Mouse (Mus musculus) liver (tissue): ENCODE results near the gene Gm609.
A peak's percentile ranks its signal among the peaks of the same experiment; 100 is the strongest.
"Not testable (repeated sequence)": the region's sequence is repeated elsewhere in the genome, so short reads cannot be mapped to it uniquely, and the experiment has no call there.

Experiments used
- DNase-seq: peaks from one replicate; pipeline ENCODE4 v3.0.0-alpha.2; 2020; ENCODE audit warnings: mixed read lengths

Gm609 gene

DNA sequence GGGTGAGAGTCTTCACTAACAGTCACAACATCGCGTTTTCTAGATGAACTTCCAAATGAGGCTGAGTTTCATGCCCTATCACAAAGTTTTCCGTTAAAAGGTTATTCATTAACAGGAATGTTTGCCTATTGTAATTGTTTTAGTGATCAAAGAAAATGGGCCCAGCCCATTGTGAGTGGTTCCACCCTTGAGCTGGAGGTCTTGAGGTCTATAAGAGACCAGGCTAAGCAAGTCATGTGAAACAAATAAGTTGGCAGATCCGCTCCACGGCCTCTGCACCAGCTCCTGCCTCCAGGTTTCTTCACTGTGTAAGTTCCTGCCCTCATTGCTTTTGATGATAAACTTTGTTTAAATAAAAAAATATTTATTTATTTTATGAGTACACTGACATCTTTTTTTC is at the start of gene Gm609:
TSS of gene Gm609 (minus strand) at position 43 of the 400 bp plus-strand sequence.
- no peak for DNase-seq

DNA sequence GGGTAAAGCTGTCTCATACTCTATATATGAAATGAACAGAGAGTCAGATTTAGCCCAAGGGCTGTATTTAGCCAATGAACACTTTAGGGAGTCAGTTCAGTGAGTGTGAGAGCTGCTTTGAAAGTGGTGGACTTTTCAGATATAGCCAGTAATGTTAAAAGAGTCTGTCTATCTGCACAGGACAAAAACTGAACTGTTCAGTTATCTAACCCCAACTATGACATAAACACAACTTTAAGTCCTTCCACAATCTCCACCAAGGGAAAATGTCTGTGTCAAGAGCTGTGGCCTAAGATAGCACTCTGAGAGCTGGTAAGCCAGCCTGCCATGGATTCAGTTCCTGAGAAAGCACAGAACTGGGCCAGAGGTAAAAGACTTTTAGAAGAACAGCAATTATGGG is 49.3 kb upstream of the Gm609 start:
- DNase-seq: no peak

DNA sequence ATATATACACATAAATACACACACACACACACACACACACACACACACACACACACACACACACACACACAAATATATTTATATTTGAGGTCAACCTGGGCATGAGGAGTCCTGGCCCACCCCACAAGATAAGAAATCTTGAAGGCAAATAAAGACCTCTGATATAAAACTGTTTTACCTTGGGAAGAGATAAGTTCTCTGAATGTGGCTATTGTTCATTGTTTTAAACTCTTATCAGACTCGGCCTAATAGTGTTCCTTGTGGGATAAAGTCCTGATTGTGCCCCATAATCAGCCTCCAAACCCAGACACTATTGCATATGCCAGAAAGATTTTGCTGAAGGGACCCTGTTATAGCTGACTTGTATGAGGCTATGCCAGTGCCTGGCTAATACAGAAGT is 45.6 kb upstream of the Gm609 start:
- not testable (repeated sequence) for DNase-seq

DNA sequence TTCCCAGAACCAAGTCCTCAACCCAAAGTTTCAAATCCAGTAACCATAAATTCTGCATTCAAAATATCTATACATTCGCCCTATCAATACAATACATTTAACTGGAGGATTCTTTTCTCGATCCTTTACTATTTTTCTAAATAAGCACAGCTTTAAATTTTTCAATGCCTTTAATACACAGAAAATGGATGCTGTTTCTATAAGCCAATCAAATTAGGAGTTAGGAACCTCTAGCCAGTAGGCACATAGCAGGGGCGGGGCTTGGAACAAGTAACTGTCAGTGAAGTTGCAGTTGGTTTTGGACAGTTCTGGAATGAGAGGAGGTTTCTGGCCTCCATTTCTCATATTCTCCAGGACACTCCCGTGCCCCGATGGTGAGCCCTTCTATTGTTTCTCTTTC is 42.2 kb upstream of the Gm609 start, which contains the start of gene Slc9c1:
TSS of gene Slc9c1 (plus strand) at position 301 of the 400 bp plus-strand sequence.
- no peak for DNase-seq

DNA sequence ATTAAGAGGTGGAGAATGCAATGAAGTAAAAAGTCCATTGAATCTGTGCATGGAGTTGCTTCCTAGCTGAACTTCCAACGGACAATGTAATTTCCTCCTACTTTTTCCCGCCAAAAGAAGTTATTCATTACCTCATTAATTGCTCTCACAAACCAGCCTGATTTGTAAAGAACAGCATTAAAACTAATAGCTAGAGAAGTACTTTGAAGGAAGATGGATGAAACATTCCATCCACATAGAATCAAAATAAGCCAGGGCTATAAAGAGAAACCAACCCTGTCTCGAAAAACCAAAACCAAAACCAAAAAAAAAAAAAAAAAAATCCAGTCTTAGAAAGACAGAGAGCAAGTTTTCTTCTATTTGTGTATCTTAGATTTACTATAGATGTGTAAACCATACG is 39.2 kb upstream of the Gm609 start, which contains the start of gene Gm17783:
TSS of gene Gm17783 (minus strand) at position 101 of the 400 bp plus-strand sequence.
- no peak for DNase-seq

DNA sequence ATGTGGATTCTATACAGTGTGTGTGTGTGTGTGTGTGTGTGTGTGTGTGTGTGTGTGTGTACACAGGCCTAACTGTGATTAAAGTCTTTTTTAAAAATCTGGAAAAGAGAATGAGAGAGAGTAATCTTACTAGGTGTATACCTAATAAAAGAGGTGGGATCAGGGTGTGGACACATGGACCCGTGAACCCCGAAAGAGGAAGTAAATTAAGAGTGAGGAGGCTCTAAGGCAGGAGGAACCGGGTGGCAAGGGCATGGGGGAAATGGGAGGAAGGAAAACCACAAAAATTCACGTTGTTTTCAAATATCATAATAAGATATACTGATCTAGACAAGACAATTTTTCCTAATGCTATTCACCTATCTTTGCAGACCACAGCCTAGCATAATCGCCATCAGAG is 32.8 kb upstream of the Gm609 start:
- no peak for DNase-seq

DNA sequence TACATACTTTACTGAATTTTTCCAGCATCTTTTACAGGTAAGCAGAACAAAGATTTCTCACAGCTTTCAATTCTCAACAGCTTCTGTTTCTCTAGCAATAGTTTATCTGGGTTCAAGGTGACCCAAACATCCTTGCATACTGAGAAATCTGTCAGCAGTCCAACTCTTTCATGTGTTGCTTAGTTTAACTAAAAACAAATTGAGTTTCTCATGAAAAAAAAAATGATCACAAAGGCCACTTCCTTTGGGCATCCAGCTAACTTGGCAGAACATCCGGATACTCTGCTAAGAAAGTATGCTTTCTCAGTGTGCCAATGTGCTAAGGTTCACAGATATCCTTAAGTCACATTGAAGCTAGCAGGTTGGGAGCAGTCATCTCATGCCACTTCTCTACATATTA is 2.6 kb upstream of the Gm609 start:
- no peak for DNase-seq

DNA sequence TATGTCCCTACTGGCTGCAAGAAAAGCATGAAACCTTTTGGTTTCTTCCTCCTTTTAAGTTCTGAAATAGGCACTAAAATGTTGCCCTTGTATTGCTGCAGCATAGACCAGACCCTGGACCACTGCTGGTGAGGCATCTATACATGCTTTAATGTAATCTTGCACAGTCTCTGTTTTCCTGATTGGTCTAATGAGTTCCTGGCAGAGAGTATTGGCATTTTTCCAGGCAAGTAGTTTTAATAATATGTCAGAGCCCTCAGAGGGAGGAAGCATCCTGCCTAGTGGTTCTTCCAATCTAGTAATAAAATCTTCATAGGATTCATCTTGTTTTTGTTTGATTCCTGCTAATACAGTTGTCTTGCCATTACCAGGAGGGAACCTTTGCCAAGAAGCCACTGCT is 15.8 kb downstream of the Gm609 start:
- no peak for DNase-seq

DNA sequence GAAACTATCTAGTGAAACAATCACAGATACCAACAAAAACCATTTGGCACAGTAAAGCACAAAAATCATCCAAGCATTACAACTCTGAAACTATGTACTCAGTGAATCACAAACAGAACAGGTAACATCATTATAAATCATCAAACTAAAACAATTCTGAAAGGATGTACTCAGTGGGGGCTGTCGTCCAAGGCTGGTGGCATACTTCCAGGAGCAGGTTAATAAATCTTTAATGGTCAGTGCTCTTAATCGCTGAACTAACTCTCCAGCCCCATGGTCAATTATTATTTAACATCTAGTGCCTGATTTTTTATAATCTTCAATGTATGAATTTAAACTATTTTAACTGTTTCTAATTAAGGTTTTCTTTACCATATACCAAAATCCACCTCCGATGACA is 20.9 kb downstream of the Gm609 start:
- not testable (repeated sequence) for DNase-seq

DNA sequence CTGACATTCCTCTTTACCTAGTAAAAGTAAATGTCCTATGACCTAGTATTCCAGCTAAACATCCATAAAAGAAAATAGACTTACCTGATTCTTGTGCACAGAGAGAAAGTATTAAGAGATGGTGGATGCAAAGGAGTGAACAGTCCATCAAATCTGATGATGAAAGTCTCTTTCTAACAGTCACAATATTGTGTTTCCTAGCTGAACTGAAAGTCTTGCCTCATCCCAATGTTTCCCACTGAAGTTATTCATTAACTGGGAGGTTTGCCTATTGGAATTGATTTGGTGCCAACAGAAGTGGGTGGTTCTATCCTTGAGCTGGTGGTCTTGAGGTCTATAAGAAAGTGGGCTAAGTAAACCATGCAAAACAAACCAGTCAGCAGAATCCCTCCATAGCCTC is 38.0 kb downstream of the Gm609 start:
- DNase-seq: no peak

DNA sequence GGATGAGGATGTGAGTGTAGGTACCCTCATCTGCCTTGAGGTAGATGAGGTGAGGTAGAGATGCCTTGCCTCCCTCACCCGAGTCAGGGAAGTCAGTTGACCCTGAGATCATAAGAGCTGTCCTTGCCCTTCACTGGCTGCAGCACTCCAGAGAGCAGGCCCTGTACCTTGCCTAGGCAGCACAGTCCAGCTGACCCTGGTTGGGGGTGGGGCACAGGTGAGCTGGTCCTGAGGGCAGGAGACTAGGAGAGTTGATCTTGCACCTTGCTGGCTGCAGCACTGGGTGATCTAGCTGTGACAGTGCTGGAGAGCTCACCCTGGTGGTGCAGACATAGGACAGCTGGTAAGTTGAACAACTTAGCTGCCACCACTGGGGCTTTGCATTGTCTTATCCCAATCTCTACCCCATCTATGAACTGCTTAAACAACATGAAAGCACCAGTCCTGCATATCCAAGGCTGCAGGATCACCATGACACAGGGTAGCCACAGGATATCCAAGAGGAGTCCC is 55.5 kb downstream of the Gm609 start:
- DNase-seq: no peak

DNA sequence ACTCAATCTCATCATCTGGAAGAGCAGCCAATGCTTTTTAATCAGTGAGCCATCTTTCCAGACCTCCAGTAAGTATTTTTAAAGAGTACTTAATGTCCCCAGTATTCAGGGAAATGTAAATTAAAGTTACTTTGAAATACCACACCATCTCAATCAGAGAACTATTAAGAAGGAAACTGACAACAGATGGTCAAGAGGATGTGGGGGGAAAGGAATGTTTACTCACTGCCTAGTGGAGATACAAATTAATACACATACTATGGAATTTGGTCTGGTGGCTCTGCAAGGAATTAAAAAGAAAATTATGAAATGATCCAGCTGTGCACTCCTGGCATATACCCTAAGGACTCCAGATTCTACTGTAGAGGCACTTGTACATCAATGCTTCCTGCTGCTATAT is 57.2 kb downstream of the Gm609 start:
- no peak for DNase-seq

DNA sequence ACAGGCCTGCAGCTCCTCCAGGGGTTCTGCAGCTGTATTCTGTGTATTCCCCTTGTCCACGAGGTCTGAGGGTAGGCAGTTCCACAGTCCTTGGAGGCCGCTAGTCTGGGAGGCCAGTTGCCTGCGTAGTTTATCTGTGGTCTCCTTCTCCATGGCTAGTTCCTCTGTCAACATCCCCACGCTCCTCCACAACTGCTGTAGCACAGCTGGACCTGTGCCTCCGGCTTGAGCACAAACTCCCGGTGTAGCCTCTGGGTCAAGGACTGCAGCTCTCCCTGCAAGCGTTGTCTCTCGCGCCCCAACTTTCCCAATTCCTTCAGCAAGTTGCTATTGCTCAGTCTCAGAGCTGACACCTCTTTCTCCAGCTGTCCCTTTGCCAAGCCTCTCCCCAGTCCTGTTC is 65.1 kb downstream of the Gm609 start:
- no peak for DNase-seq

DNA sequence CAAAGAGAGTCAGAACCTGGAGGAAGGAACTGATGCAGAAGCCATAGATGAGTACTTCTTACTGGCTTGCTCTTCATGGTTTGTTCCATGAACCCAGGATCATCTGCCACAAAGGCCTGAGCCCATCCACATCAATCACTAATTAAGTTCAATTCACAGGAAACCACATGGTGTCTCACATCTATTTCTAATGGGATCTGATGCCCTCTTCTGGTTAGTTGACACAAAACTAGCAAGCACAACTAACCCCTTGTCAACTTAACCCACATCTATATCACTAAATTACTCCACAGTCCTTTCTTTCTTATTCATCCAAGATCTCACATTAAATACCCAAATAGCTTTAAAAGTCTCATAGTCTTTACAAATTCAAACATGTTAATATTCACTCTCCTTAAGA is 79.3 kb downstream of the Gm609 start:
- no peak for DNase-seq

DNA sequence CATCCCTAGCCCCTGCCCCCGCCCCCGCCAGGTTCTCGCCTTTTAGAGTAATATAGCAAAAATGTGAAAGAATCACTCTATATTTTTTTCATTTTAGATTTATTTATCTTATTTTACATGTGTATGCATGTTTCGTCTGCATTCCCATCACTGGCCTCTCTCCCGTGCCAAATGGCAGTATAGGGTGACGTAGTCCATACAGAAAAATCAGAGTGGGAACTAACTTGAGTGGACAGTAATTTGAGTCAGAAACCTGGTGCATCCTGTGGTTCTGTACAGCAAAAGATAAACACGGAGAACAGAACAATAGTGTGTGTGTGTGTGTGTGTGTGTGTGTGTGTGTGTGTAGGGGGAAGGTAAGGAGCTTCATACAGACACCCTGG is 83.7 kb downstream of the Gm609 start:
- DNase-seq: not testable (repeated sequence)

DNA sequence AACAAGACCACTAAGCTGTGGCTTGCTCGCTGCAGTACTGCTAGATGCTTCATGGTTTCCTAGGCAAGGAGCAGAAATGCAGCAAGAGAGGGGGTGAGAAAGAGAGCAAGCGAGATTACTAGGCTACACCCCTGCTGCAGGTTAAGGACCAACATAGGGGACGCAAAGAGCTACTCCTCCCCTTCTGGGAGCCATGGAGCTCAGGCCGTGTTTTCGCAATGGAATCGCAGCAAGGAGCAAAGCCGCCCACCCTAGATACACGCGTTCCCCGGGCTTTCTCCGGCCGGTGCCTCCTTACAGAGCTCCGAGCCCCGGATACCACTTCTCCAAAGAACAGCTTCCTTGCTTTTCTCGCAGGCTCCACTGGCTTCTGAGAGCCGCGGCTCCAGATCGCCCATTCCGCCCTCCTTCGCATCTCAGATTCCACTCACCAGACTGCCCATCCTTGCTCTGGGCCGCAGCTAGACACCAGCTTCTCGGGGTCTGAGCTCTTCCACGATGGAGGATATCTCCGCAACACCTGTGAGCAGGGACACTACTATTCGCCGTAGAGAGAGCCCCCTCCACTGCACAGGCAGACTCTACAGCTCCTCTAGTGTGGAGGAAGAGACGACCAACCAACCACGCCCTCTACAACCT is 84.2 kb downstream of the Gm609 start, which contains the start of gene Cd200:
TSS of gene Cd200 (minus strand) at position 629 of the 639 bp plus-strand sequence.
- peak; percentile 15 for DNase-seq

DNA sequence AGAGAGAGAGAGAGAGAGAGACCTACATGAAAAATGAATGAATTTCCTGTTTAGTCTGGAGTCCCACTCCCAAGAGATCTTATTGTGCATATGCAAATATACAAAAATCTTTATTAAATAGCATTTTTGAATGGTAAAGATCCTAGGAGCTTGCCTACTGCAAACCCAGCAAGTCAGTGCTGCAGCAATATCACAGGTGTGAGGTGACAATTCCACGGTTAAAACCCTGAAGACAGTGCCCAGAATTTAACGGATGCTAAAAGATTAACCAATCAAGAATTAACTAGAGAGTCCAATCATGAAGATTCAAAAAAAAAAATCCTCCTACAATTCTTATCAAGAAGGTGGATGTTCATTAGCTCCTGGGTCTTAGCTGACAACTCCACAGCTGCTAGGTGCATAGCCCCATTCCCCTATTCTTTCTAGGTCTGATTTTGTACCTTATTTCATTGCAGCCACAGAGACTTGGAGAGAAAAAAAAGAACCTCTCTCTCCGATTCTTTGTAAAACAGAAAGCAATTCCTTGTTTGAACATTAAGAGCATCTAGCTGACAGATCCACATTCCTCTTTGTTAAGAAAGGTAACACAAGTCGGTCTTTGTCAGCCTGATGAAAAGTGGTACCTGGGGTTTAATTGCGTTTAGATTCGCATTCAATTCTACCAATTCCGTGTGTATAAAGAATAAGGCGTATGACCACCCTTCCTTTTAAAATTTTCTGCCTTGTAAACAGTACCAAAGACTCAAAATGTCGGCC is 84.9 kb downstream of the Gm609 start:
- no peak for DNase-seq

DNA sequence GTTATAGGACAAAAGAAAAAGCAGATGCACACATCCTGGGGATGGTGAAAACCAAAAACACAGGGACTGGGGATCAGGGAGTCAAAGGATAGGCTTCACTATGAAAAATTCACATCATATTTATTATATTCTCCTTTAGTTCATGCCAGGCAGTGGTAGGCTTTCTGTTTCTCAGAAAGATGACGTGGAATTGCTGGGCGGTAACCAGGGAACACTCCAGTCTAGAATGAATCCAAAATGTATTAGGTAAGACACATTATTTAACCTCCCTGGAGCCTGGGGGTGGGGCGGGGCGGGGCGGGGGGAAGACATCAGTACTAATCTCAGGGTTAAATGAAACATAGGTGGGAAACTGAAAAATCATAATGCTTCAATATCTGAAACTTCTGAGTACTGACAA is 85.7 kb downstream of the Gm609 start:
- DNase-seq: no peak

DNA sequence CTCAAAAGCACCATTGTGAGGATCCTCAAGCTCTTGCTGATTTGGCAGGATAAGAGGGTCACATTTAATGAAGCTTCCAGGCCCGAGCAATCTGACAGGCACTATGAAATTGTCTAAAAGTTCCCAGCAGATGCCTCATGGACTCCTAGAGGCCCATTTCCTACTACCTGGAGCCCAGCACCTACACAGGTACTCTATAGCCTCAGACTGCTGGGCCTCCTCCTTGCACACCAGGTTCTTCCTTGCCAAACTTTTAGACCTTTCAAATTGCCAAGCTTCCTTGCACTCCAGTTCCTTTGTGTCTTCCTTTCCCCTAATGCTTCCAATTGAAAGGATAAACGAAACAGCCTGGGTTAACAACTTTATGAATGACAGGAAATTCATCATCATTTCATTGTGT is 89.8 kb downstream of the Gm609 start:
- DNase-seq: no peak

DNA sequence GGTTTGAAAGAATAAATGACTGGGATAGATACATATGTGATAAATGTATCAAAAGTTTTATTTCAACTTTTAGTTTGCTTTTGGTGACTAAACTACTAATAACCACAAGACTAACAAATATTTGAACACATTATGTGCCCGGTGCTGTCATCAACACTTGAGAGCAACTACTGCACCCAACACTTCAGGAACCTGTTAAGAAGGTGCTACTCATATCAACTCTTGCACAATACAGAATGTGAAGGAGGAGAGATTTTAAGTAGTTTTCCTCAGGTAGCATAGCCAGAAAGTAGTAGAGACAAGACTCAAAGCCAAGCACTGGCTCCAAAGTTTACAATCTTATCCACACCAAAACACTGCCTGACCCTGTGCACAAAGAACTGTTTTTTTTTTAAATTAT is 90.7 kb downstream of the Gm609 start:
- no peak for DNase-seq

DNA sequence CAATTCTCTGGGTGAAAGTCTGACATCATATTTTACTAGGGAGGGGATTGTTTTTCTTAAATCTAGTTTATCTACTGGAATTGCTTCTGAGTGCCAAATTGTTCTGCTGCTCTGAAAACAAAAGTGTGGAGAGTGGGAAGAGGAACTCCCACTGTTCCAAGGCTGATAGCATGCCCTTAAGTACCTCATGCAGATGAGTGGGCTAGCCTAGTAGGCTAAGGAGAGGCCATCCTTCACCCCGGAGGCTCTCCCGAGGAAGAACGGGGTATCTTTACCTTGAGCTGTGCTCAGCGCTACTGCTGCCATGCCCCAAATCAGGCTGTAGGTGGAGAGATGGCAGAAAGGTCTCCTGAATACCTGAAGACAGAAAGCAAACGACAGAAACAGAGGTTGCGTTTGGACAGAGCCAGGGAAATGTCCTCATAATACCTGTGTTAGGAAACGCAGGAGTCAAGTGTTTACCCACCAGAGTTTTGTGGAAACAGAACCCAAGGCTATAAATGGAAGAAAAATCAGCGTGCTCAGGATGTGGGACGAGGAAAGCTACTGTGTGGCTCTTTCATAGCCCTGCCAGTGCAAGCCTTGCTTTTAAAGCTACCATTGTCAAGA is 92.7 kb downstream of the Gm609 start:
- DNase-seq: no peak

DNA sequence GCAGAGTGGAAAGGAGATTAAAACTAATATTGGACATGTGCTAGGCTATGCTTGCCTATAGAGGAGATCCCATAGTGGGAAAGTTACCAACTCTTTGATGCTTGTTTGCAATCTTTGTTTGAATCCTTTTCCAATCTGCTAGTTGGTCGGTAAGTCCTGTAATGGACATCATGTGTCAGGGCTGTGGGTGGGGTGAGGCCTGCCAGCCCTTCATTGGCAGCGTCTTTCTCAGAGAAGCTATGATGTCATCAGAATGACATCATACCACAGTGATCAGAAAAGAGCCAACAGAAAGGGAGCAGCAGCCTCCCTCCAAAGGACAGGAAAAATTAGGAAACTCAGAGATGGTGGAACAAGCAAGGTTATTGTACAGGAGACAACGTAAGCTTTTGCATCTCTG is 93.4 kb downstream of the Gm609 start:
- no peak for DNase-seq

DNA sequence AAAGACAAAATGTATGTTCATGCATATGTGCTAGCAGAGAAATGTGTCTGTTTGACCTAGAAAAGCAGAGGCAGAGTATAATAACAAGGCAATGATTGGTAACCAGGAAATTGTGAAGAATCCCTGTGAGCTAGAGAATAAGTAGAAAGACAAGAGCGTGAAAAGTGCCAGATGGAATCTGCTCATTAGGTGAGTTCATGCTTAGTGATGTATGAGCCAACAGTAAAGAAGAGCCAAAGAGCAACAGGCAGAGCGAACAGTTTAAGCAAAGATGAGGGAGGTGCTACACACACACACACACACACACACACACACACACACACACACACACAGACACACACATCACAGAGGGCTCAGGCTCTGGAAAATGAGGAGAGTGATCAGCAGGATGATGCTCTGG is 95.3 kb downstream of the Gm609 start:
- no peak for DNase-seq

DNA sequence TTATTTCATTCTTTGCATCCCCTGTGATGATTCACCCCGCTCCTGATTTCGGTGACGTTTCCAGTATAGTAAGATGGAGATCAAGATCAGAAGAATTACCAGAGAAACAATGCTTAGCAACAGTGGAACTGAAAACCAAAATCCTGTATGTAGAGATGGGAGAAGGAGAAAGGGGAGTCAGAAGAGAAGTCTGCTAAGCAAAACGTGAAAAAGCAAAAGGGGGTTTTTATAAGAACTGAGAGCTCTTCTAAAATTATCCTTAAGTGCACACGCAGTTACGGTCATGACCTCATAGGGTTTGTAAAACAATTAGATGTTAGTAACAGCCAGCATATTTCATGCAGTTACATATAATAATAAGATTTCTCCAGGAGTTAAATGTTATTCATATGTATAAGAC is 100.5 kb downstream of the Gm609 start:
- DNase-seq: no peak
